Mouse (Mus musculus) ovary, adult 18-20 months (tissue): ENCODE measurements around the gene Pde6h.
A peak's percentile ranks its signal among the peaks of the same experiment; 100 is the strongest.

Experiments used
- DNase-seq: peaks from one replicate; pipeline ENCODE4 v3.0.0; 2022; ENCODE audit warnings: low spot score, mixed read lengths

Gene Pde6h

DNA sequence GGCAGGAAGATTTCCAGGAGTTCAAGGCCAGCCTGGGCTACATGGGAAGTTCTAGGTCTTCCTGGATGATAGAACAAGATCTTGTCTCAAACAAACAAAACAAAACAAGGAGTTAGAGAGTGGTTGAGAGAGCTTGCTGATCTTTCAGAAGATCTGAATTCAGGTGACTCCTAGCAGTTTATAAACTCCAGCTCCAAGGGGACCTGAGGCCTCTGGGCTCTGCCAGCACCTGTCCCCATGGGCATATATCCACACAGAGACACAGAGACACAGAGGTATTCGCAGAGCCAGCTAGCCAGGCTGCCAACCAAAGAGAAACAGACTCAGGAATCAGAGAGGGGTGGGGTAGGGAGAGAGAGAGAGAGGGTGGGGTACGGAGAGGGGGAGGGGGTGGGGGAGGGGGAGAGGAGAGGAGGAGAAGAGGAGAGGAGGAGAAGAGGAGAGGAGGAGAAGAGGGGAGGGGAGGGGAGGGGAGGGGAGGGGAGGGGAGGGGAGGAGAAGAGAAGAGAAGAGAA is 10.8 kb upstream of the Pde6h start:
- no peak for DNase-seq

DNA sequence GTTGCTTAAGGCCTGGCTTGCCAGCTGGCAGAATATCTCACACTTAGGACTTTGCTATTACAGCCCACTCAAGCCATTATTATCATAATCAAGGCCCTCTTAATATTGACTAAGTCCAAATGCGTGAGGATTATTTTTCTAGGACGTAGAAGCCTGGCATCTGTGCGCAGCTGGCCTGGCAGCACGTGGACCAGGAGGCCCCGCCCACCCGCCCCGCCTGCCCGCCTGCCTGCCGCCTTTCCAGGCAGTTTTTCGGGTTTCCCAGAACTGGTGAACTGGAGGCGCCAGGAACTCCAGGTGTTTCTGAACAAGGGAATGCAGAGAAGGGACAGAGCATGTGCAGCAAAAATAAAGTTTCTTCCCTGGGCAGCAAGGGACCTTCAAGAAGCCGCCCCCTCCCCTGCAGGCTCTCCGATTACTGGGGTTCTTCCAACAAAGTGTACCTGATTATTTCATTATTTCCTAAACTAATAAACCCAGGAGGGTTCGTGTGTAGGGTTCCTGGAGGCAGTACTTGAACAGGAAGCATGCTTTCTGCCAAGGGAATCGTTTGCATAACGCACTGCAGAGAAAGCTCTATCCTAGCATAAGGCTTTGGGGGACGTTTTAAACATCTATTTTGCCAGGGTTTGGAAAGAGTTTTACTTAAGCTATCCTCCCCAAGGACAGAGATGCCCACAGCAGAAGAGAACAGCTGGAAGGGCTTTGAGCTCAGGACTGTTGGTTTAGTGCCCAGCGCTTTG is 10.1 kb upstream of the Pde6h start:
- peak; percentile 14 for DNase-seq

DNA sequence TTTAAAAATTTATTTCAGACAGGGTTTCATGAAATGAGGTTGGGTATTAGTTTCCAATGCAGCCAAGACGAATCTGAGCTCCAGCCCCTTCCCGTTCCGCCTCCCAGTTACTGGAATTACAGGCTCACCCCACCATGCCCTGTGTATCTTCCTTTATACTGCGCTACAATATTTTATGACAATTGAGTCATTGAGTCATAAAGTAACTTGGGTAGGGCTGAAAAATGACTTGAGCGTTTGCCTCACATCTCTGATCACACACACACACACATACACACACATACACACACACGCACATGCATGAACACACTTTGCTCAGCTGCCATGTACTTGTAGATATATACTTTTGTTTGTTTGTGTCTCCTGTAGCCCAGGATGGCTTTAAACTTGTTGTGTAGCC is 9.4 kb upstream of the Pde6h start:
- no peak for DNase-seq

DNA sequence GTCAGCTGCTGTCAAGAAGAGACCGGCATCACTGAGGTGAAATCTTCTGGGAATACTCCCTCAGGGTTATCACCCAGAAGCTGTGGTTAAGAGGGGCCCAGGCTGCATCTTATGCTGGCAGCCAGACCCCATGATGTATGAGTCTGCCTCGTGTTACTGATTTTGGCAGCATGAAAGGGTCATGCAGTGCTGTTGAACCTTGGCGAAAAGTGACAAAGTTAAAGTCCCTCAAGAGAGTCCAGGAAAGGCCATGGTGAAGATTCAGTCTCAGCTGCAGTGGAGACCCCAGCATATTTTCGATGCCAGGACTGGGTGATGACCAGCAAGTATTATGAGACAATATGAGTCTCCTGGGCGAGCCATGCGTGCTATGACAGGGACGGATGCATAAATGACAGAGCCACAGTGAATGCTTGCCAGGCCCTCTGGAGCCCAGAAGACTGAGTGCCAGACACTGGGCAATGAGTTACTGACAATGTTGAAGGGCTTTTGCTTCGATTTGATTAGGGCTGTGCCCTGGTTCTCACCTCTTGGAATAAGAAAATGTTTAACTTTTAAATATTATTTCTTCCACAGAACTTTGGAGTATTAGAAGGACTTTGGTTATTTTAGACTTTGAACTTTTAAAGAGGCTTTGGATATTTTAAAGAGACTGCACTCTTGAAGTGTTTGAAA is 7.8 kb upstream of the Pde6h start:
- no peak for DNase-seq

DNA sequence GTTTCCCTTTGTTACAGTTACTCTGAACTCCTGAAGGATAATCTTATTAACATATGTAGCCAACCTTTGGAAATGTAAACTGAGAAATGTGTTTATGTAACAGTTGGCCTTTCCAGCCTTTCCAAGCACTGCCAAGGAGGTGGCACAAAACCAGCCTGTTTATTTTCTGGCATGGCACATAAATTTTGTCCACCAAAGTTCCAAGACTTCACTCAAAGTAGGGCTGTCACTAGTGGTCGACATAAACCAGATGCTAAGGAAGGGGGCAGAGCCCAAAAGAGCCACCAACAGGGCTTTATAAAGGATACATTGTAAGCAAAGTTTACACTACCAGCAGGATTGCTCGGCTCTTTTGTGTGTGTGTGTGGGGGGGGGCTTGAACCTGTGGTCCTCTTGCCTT is 5.7 kb upstream of the Pde6h start:
- DNase-seq = no peak

DNA sequence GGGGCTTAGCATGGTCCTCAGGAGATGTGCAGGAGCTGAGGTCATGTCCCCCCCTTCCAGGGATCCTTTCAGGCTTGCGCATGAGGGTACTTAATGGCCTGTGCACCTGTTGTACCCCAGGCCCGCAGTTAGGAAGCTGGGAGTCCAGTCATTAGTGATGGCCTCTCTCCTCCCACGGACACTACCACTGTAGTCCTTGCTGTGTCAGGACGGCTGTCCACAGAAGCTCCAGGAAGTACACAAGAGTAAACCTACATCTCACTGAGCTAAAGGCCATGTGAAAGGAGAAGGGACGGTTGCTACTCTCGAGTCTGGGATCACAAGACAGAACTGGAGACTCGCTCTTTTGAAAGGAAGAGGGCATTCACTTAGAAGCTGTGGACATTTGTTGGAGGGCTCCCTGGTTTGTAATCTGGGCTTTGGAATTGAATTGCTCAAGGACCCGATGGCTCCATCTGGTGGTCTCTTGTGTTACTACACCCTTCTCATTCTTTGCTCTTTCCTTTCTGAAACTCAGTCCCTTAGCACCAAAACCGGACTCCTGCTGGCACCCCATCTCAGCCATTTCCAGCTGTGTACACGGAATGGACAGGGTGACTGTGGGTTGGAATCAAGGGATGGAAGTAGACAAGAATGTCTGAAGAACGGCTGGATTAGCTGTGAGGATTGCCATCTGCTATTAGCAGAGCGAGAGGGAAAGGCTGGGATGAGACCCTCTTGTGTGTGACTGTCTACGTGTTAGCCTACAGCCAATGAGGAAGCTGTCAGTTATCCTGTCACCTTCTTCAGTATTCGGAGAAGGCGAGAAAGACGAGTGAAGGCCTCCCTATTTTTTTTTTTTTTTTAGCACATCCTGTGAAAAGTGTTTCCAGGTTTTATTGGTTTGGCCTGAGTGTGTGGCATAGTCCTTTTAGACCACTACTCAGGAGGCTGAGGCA is 3.0 kb upstream of the Pde6h start:
- DNase-seq = peak; percentile 28

DNA sequence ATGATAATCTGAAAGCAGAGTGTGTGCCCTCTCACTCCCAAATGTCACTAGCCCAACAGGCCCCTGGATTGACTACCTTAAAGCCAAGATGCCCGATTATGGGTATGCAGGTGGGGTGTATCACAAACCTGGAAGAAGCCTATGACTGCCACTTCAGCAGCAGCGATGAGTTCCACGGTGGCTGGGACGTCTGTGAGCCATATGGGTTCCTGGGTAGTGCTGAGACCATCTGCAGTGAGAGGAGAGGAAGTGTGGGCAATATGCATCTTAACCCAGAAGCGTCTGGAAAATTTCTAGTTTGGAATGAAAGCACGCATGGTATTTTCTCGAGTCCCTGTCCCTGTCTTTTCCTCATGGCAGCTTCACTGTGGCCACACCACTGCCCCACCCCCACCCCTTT is 2.0 kb upstream of the Pde6h start:
- no peak for DNase-seq

DNA sequence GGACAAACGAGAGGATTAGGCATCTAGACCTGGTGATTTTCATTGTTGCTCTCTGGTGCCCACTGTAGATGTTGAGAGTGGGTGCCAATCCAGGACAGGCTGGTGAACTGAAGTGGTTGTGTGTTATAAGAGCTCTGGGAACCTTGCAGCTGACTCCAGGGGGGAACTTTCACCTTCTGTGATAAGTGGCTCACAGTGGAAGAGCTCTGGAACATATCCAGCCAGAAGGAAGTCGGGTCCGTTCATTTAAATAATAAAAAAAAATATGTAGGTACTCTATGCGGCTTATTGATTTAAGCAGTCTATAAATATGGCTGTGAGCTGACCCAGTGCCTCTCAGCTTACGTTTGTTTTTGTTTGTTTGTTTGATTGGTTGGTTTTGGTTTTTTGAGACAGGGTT is 1.6 kb upstream of the Pde6h start, which contains the start of gene Erp27:
Erp27 (minus strand) TSS at position 101 of the 400 bp plus-strand sequence.
- no peak for DNase-seq

DNA sequence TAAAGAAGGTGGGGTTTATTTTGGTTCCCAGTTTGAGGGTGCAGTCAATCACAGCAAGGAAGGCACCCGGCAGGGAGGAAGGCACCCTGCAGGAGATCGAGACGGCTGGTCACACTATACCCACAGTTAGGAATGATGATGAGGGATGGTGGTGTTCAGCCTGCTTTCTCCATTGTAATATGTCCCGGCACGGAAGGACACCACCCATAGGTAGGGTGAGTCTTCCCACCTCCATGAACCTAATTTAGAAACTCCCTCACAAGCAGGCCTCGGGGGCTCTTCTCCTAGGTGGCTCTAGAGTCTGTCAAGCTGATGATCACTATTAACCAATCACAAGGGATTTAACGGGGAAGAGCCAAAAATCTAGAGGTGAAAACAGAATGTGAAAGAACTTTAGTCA is 761 bp upstream of the Pde6h start:
- DNase-seq = no peak

DNA sequence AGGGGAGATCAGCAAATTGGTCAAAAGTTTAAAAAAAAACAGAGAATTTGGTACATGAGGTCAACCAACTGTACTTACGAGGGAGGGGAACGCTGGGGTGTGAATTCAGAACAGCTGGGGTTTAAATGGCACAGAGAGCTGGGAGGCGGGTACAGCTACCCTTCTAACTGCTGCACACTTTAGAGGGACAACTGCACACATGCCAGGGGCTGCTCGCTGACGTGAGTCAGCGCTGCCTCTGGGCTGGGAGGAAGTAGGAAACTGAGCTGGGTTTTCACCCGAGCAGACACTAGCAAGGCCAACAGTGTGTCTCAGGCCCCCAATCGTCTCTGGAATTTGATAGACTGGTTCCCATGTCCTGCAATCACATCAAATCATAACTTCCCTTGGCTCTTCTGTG is 1.4 kb downstream of the Pde6h start:
- DNase-seq = no peak

DNA sequence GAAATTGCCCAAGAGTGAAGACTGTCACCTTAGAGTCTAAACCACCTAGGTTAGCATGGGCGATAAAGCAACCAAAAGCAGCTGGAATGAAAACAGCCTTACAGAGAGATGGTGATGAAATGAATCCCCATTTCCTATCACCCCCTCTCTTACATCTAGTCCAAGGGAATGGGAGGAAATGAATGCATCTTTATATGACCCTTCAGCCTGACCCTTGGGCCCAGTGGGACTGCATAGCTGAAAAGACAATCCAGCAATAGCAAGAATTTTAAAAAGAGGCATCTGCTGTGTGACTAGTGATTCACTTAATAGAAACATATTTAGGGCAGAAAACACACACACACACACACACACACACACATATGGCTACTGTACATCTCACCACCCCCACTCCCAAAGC is 4.0 kb downstream of the Pde6h start:
- DNase-seq = no peak

DNA sequence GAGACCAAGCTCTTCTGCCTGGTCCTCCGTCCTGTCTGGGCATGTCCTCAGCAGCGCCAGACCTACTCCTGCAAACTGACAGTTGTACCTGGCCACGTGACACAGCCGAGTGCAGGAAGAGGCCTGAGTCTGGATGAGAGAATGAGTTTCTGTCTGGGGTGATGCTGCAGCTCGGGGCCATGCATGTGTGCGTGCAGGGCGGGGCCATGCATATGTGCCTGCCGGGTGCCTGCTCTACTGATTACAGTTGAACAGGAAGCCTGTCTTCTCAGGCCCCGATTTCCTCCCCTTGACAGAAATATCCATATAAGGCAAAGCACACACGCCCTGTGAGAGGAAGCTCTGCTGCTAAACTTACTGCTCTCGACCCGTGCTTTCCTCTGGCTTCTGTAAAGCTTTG is 7.0 kb downstream of the Pde6h start:
- DNase-seq = no peak

DNA sequence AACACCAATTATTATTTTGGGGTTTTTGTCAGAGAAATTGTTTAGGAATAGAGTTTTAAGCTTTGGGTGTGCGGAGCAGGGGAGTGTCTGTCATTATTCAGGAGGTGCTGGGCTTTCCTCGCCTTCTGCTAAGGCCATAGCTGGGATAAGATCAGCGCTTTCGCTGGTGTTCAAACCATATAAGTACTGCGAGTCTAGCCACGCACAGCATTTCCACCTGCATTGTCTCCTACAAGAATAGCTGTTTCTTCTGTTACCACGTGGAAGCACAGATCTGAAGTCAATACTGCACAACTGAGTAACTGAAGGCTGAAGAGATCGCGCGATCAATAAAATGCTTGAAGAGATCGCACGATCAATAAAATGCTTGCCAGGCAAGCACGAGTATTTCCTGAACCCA is 7.6 kb downstream of the Pde6h start:
- DNase-seq = no peak

DNA sequence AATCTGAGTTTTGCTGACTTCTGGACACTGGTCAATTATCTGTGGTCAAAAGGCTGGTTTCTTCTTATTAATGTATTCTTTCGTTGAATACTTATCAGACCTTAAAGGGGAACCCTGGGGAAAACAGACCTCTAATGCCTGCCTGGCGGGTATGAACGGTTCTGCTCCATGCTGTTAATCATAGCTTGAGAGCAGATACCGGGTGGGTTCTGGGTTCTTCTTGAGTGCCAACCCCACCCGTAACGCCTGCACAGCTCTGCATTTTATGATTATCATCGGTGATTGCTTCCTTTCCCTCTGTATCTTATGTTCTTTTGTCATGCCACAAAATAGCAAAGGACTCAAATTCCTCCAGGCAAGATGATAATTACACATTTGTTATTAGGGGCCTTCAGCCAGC is 10.4 kb downstream of the Pde6h start:
- no peak for DNase-seq

DNA sequence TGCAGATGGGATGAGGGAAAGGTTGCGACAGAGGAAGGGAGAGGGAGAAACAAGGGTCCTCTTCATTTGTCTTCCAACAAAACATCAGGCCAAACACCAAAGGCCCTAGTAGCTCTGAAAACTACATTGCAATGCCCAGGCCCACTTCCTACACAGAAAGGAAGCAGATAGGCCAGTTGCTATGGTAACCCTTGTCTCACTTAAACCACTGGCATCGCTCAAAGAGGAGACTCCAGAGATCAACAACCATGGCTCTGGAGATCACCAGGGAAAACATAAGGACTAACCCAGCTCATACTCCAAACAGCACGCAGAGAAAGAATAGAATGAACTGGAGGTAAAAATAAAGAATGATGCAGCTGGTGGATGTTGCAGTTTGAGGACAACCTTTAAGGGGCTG is 11.6 kb downstream of the Pde6h start:
- DNase-seq = no peak

DNA sequence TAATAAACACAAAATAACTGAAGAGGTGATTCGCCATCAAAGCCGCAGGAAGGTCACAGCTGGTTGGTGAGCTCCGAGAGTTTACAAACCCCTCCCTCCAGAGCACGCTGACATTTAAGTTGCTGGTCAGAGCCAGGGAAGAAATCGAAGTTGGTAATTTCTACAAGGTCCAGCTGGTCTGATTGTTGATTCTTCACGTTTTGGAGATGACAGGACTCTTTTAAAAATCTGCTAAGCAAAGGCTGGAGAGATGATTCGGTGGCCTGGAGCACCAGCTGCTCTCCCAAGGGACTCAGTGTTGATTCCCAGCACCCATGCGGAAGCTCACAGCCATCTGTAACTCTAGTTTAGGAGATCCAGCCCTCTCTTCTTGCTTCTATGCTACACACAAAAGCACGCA is 12.7 kb downstream of the Pde6h start:
- no peak for DNase-seq

DNA sequence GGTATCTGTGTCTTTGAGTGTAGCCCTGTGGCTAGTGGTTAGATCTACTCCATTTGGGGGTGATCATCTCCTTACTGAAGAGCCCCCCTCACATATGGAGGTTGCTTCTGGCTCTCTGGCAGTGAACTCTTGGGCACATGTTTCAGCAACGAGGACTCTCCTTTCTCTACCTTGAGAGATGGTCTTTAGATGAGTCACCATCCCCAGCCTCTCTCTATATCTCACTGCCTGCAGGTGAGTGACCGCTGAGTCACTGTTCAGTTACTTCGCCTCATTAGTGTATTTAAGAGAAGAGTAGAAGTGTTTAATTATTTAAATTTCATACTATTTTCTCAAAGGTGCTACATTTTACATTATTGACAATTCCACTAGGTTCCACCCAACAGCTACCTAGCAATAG is 13.5 kb downstream of the Pde6h start:
- no peak for DNase-seq

DNA sequence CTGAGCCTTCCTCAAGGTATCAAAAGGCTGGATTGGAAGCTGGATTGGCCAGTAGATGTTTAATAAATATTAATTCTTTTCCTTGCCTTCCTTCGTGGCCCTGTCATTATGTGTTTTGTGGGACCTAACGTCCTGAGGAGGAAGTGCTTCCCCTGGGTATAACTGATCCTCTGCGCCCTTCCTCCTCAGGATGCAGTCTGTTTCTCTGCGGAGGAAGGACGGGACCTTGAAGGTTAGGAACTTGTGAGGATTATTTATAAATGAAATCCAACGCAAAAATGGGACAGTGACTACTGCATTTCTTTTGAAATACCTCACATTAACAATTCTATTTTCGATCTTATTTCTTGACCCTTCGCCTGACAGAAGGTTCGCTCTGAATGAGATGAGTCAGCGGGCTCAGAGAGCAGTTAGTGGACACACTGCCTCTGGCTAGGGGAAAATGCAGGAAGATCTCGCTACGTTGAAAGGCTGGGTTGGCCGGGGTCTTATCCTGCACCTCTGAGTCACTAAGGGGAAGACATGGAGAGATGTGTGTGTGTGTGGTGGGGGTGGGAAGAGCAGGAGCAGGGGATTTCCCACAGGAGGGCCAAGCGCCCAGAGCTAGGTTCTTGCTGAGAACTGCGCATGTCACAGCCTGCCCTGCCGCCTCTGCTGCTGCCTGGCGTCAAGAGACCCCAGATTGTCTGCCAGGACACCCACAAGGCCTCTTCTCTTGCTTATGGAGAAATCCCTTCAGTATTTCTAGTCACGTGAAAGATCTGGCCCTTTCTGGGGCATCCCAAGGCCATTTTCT is 14.9 kb downstream of the Pde6h start:
- DNase-seq = peak; percentile 20

DNA sequence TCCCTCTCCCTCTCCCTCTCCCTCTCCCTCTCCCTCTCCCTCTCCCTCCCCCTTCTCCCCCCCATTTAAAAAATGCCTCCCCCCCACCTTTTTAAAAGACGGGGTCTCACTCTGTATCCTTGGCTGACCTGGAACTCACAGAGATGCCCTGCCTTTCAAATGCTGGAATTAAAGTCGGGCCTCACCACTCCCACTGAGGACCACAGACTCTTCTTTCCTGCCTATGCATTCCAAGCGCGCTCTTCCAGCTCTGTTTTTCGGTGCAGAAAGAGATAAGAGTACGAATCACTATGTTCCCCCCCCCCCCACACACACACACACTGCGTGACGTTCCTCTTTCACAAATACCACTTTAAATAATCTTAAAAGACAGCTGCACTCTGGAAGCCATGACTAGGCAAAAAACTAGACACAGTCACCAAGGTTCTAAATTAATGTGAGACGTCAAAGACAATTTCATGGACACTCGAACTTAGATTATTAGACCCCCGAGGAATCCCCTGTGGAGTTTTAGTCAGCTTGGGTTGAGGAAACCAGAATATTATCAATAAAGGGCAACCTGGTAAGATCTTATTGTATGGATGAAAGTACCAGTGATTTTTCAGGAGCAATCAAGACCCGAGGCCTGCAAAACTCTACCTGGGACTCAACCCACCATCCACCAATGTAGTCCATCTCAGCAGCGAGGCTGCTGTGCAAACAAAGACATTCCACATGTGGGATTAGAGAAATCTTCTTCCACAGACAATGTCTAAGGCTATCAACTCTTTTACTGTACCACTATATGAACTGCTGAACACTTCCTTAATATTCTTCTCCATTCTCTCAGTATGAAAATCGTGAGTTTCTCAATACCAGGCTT is 15.9 kb downstream of the Pde6h start:
- no peak for DNase-seq

DNA sequence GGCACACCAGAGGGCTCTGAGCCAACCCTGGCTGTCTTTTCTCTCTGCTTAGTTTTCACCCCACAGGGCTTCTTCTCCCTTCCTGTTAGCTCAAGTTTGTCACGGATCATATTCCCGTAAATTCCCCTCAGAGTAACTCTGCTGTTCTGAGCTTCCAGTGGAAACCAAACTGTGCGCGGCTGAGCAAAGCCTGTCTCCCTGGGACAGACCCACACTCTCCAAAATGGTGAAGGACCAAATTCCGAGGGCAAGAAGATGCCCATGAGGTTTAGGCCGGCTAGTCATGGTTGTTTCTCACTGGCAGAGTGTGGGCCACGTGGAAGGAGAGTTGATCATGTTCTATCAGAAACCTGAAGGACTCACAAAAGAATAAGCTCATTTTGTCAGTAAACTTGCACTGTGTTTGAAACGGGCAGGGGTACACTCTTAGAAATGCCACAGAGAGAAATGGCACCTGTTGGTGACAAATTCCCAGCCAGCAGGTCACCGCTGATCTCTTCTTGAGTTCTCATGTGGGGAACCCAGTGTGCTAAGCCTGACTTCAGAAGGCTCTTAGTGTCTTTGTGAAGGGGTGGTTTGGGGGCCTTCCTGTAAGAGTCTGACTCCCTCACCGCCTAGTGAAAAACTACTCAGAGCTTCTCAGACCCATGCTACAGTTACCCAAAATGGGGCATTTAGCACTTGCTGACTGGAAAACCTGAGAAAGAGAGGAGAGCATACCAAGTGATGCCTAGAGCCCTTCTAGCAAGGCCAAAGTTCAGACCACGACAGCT is 16.7 kb downstream of the Pde6h start:
- no peak for DNase-seq
